Mouse (Mus musculus) lung, adult 2 months (tissue): ENCODE measurements around the gene Mepce.

Source experiments
- CTCF ChIP-seq: fragments of 200-500 bp; IDR thresholded peaks from 2 replicates; pipeline ENCODE4 v1.5.1; 2011; ENCODE audit warnings: mild to moderate bottlenecking, low read length, control low read depth; ENCODE audit not compliant: insufficient read depth
- POLR2A ChIP-seq: fragments of 200-500 bp; IDR thresholded peaks from 2 replicates; pipeline ENCODE4 v1.6.1; 2011; ENCODE audit warnings: low read depth, mild to moderate bottlenecking, control low read depth, low read length, borderline replicate concordance; ENCODE audit errors: extremely low read depth

DNA sequence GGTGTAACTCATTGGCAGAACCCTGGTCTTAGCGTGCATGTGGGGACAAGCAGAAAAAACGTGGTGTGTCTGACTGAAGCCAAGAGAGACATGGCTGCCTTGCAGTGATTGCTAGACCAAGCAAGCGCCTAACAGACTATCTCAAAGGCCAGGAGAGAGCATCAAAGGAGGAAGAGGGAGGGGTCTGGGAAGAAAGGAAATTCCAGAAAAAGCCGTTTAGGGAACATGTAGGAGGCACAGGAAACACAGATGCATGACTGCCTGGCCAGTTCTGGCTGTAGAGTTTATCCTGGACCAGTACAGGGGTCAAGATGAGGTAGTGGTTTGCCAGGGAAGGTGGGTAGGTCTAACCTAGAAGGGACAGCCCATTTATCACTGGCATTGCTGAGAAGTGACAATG is 46.0 kb upstream of the Mepce start:
- TF ChIP-seq CTCF: no peak
- TF ChIP-seq POLR2A: no peak
